Mouse (Mus musculus) limb, embryonic 11.5 days (tissue): Measurements from ENCODE around the gene Banp. TPM values are rescaled to one million over a fixed set of nuclear protein-coding genes. Genes with fewer than 3 reads are reported as not detected.

Experiments used
- ATAC-seq: fragments of 200-750 bp; cut with Nextera tagmentation; 2 replicates; pipeline ENCODE4 v1.8.0; 2017; ENCODE audit warnings: low read depth; ENCODE audit not compliant: insufficient number of reproducible peaks, low FRiP score, low TSS enrichment
- DNase-seq: peaks from one replicate; pipeline ENCODE4 v3.0.0-alpha.2; 2015; ENCODE audit warnings: low spot score
- H3K27ac ChIP-seq: fragments of 300-500 bp; sonication (generic); replicated peaks from 2 replicates; pipeline ENCODE4 v1.5.1; 2014; ENCODE audit warnings: low read depth, mild to moderate bottlenecking, low read length
- H3K27me3 ChIP-seq: fragments of 300-500 bp; sonication (generic); 2 replicates; pipeline ENCODE4 v1.6.1; 2014; ENCODE audit warnings: mild to moderate bottlenecking, low read length, mixed read lengths; ENCODE audit not compliant: control insufficient read depth, insufficient read depth
- H3K36me3 ChIP-seq: fragments of 300-500 bp; sonication (generic); 2 replicates; pipeline ENCODE4 v1.6.1; 2014; ENCODE audit warnings: mild to moderate bottlenecking, low read length, moderate library complexity, mixed read lengths; ENCODE audit not compliant: control insufficient read depth, insufficient read depth
- H3K4me1 ChIP-seq: fragments of 300-500 bp; sonication (generic); 2 replicates; pipeline ENCODE4 v1.6.1; 2014; ENCODE audit warnings: low read length, mixed read lengths; ENCODE audit not compliant: control insufficient read depth, insufficient read depth
- H3K4me2 ChIP-seq: fragments of 300-500 bp; sonication (generic); 2 replicates; pipeline ENCODE4 v1.6.1; 2014; ENCODE audit warnings: low read depth, mild to moderate bottlenecking, moderate library complexity; ENCODE audit not compliant: severe bottlenecking
- H3K4me3 ChIP-seq: fragments of 300-500 bp; sonication (generic); 2 replicates; pipeline ENCODE4 v1.5.1; 2014; ENCODE audit warnings: low read depth, low read length
- H3K9ac ChIP-seq: fragments of 300-500 bp; sonication (generic); 2 replicates; pipeline ENCODE4 v1.6.1; 2014; ENCODE audit warnings: mild to moderate bottlenecking, low read length
- H3K9me3 ChIP-seq: fragments of 300-500 bp; sonication (generic); 2 replicates; pipeline ENCODE4 v1.6.1; 2016; ENCODE audit warnings: low read length; ENCODE audit not compliant: control insufficient read depth
- WGBS: fragments of 180-500 bp; shearing (Covaris S2); extraction: QIAGEN DNeasy Blood & Tissue Kit; methylation state at CpG from one replicate; pipeline ENCODE4 v1.1.7; 2014; 5-methylcytosine and 5-hydroxymethylcytosine counted together
- polyA plus RNA-seq: library from polyadenylated mRNA; unstranded; fragments of >200 nt; fragmentation: Nextera tagmentation; extraction: Ambion mirVana; gene quantifications from 2 replicates; pipeline ENCODE4 v1.2.1, GENCODE M21; 2014

Gene Banp
- polyA plus RNA-seq, 1 experiment from 2014 or later: 58.1 TPM

DNA sequence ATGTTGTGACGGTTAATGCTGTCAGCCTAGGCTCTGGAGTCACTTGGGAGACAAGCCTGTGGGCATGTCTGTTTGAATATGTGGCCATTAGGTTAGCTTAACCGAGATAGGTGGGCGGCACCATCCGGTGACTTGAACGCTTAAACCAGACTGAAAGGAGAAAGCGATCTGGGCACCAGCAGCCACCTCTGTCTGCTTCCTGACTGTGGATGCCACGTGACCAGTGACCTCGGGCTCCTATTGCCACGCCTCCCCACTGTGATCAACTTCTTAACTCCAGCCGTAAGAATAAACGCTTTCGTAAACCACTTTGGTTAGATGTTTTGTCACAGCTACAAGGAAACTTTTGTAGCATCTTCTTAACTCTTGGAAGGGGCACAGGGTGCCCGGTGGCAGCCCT lies 119.1 kb downstream of the Banp start:
- Histone ChIP-seq H3K9me3 (no peaks in the 10 kb centered on the region), H3K27me3 (no peaks in the 10 kb centered on the region), H3K36me3 (no peaks in the 10 kb centered on the region), H3K27ac (no peak overlapping the region), H3K9ac (no peak overlapping the region), H3K4me2 (no peak overlapping the region), H3K4me3 (no peak overlapping the region), H3K4me1 (no peaks in the 10 kb centered on the region)
- ATAC-seq: no peak
- WGBS: 85% methylated on average over 13 of the region's 13 CpGs
- no peak for DNase-seq

DNA sequence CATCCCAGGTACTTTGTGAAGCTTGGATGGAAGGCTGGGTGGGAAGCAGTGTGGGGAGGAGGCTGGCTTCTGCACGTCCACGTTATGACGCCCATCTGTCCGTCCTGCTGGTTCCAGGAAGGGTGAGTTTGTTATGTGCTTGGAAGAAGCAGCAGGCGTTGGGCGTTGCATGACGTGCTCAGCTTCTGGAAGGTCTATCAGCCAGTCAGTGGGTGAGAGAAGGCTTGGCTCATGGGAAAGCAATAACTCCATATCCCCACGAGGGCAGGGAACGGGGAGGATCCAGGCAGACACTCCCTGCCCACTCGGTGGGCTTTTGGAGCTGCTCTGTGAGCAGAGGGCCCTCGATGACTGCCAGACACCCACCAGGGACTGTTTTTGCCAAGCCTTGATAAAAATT lies 119.7 kb downstream of the Banp start:
- no peaks in the 10 kb centered on the region for H3K27me3 ChIP-seq
- H3K4me1 ChIP-seq: no peaks in the 10 kb centered on the region
- H3K9ac ChIP-seq: no peak overlapping the region
- no peak for DNase-seq
- no peak overlapping the region for H3K4me2 ChIP-seq
- ATAC-seq: no peak
- H3K36me3 ChIP-seq: no peaks in the 10 kb centered on the region
- 82% methylated on average over 11 of the region's 11 CpGs for WGBS
- H3K9me3 ChIP-seq: no peaks in the 10 kb centered on the region
- no peak overlapping the region for H3K27ac ChIP-seq
- no peak overlapping the region for H3K4me3 ChIP-seq

GRCm38 (mm10) chr8:122071193-122071592 lies 121.6 kb downstream of the Banp start:
- no peak overlapping the region for H3K27ac ChIP-seq
- DNase-seq: no peak
- H3K36me3 ChIP-seq: no peaks in the 10 kb centered on the region
- 49% methylated on average over 4 of the region's 4 CpGs for whole genome bisulfite sequencing
- H3K4me2 ChIP-seq: no peak overlapping the region
- H3K9me3 ChIP-seq: no peaks in the 10 kb centered on the region
- no peak overlapping the region for H3K4me3 ChIP-seq
- no peak overlapping the region for H3K9ac ChIP-seq
- peaks cover 5% of the 10 kb centered on the region for H3K4me1 ChIP-seq
- ATAC-seq: no peak
- 0 out of 2 replicates have a peak, but pooled peaks cover 3% of the 10 kb centered on the region for H3K27me3 ChIP-seq

- DNase-seq: no peak
- no peaks in the 10 kb centered on the region for H3K36me3 ChIP-seq
- no peak overlapping the region for H3K9ac ChIP-seq
- no peaks in the 10 kb centered on the region for H3K9me3 ChIP-seq
- 59% methylated on average over 9 of the region's 9 CpGs for WGBS
- H3K4me2 ChIP-seq: no peak overlapping the region
- no peak overlapping the region for H3K27ac ChIP-seq
- H3K4me3 ChIP-seq: no peak overlapping the region
- no peak for ATAC-seq
- peaks cover 7% of the 10 kb centered on the region for H3K4me1 ChIP-seq
- peaks cover 6% of the 10 kb centered on the region; the same call in 1 of the 2 replicates for H3K27me3 ChIP-seq
Observed at GRCm38 (mm10) chr8:122073964-122074363, 124.4 kb downstream of the Banp start.

DNA sequence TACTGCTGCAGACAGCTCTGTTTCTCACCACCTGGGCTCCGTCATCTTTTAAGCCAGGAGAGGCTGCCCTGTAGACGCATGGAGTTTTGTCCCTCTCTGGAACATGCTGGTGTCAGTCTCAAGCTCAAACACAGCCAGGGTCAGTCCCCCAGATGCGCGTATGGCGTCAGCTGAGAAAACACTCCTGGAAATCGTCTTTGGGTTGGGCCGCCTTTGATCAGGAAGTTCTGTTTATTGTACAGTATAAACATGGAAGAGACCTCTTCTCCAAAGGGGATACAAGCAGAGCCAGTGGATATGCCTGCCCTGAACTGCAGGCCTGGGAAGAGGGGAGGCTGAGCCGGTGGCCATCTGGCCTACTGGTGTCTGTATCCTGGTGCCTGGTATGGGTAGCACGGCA lies 124.9 kb downstream of the Banp start:
- no peak overlapping the region for H3K27ac ChIP-seq
- ATAC-seq (no peak), DNase-seq (no peak)
- H3K27me3 ChIP-seq: peaks cover 6% of the 10 kb centered on the region; the same call in 1 of the 2 replicates
- H3K4me2 ChIP-seq: no peak overlapping the region
- no peaks in the 10 kb centered on the region for H3K36me3 ChIP-seq
- H3K9me3 ChIP-seq: no peaks in the 10 kb centered on the region
- no peak overlapping the region for H3K4me3 ChIP-seq
- 52% methylated on average over 9 of the region's 9 CpGs for WGBS
- peaks cover 7% of the 10 kb centered on the region for H3K4me1 ChIP-seq
- no peak overlapping the region for H3K9ac ChIP-seq

DNA sequence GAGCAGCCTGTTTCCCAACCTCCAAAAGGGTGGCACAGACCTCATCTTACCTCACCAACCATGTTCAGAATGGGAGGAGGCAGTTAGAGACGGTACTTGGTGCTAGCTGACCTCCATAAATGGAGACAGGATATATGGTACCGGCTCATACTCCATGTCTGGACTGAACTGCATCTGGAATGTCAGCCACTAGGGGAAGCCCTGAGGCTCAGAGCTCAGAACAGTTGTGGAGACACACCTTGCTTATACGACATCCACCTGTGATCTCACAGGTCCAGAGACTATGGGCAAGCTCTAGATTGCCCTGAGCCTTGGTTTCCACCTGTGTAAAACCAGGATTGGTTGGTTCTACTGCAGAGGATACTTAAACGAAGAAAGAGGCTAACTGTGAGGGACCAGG lies 125.4 kb downstream of the Banp start:
- H3K4me1 ChIP-seq: peaks cover 7% of the 10 kb centered on the region
- WGBS: 65% methylated on average over 4 of the region's 4 CpGs
- no peaks in the 10 kb centered on the region for H3K9me3 ChIP-seq
- no peak overlapping the region for H3K9ac ChIP-seq
- no peak overlapping the region for H3K4me2 ChIP-seq
- H3K27me3 ChIP-seq: peaks cover 6% of the 10 kb centered on the region; the same call in 1 of the 2 replicates
- no peaks in the 10 kb centered on the region for H3K36me3 ChIP-seq
- DNase-seq: no peak
- H3K27ac ChIP-seq: no peak overlapping the region
- no peak for ATAC-seq
- H3K4me3 ChIP-seq: no peak overlapping the region

DNA sequence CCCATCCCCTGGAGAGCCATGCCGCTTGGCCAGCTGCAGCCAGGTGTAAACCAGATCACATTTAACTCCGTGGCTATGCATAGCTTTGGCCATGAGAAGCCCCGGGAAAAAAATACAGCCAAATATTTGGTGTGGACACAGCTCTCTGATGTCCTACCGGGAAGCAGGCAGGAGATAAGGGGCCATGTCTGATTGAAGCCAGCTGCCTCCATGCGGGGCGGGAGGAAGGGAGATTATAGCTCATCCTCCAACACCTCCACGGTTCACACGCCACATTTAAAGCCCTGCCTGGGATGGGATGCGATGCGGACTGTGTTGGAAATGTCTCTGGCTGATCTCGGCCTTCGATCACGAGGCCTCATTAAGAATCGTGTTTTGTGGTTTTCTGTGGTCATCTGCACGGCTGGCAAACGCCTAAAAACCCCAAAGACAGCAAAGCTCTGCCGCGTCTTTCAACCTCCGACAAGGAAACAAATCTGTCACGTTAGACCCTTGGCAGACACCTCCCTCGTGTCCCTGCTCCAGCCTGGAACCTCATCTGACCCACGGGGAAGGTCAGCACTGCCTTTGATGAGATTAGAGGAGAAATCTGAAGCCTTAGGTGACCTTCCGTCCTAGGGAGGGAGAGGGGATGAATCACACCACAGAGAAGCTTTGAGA lies 126.8 kb downstream of the Banp start:
- Histone ChIP-seq H3K9ac (no peak overlapping the region), H3K27me3 (peaks cover 6% of the 10 kb centered on the region; the same call in 1 of the 2 replicates), H3K27ac (no peak overlapping the region), H3K4me3 (no peak overlapping the region), H3K9me3 (no peaks in the 10 kb centered on the region), H3K4me2 (no peak overlapping the region), H3K4me1 (peaks cover 7% of the 10 kb centered on the region), H3K36me3 (no peaks in the 10 kb centered on the region)
- DNase-seq (no peak), ATAC-seq (no peak)
- 11% methylated on average over 23 of the region's 23 CpGs for WGBS

GRCm38 (mm10) chr8:122078321-122078720 lies 128.8 kb downstream of the Banp start:
- WGBS: 82% methylated on average over 12 of the region's 12 CpGs
- Histone ChIP-seq H3K4me1 (peaks cover 7% of the 10 kb centered on the region), H3K27ac (no peak overlapping the region)

More at GRCm38 (mm10) chr8:122078321-122078720, 128.8 kb downstream of the Banp start:
- Histone ChIP-seq H3K9ac (no peak overlapping the region), H3K9me3 (no peaks in the 10 kb centered on the region), H3K36me3 (no peaks in the 10 kb centered on the region), H3K4me3 (no peak overlapping the region), H3K4me2 (no peak overlapping the region), H3K27me3 (peaks cover 6% of the 10 kb centered on the region; the same call in 1 of the 2 replicates)
- DNase-seq: no peak
- no peak for ATAC-seq
